Mouse (Mus musculus) sigmoid colon, adult 10 weeks (tissue): ENCODE measurements around the gene Cst11. TPM values are rescaled to one million over a fixed set of nuclear protein-coding genes. Genes with fewer than 3 reads are reported as not detected.

ENCODE experiments used
- polyA plus RNA-seq: library from polyadenylated mRNA; stranded (reverse); fragments of 350-450 nt; fragmentation: Illumina TruSeq; extraction: RNeasy Lipid Tissue Mini Kit (QIAGEN cat#74804); gene quantifications from one replicate; pipeline ENCODE4 v1.2.3, GENCODE M21; 2014; ENCODE audit warnings: low read depth, low replicate concordance

Cst11 gene
- polyA plus RNA-seq, result not detected

GRCm38 (mm10) chr2:148771397-148771796 is at the start of gene Cst11:
Cst11 (minus strand) TSS chr2:148771497.

GRCm38 (mm10) chr2:148819909-148820308 is 48.6 kb upstream of the Cst11 start, which contains the start of gene Cst13:
Cst13 (plus strand) TSS chr2:148820081.

DNA sequence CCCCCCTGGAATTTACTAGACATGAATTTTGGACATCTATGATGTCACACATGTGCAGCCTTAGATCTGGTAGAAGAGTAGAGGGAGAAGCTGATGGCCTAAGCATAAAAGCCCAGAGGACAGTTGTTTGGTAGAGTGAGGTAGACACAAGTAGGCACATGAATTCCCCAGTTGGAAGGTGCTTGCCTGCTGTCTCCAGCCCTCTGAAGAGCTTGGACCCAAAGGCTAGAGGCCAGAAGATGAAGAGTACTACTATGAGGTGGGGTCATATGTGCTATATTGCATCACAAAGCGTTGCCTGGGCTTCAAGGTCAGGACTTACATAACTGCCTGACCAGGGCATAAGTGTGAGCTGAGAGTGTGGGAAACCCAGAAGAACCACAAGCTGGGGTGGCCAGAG is 27.2 kb upstream of the Cst11 start, which contains the start of gene Cst8:
Gene Cst8, plus strand, starts transcription at position 301 of the 400 bp plus-strand sequence.

DNA sequence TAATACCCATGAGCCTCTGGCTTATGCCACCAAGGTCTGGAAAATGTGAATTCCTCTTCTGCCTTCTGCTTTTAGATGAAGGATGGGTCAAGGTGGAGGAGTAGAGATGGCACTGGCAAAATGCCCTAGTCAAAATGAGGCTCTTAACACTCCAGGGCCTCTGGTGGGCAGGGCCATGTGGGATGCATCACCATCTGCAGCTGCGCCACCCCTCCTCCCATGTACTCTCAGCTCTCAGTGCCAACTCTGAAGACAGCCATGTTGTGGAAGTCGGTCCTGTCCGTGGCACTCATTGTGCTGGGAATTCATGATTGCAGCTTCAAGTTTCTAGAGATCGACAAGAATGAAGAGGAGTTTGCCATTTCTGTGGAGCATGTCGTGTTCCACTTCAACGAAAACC is 17.8 kb upstream of the Cst11 start, which contains the start of gene Cst12:
Gene Cst12, plus strand, starts transcription at position 220 of the 400 bp plus-strand sequence.

DNA sequence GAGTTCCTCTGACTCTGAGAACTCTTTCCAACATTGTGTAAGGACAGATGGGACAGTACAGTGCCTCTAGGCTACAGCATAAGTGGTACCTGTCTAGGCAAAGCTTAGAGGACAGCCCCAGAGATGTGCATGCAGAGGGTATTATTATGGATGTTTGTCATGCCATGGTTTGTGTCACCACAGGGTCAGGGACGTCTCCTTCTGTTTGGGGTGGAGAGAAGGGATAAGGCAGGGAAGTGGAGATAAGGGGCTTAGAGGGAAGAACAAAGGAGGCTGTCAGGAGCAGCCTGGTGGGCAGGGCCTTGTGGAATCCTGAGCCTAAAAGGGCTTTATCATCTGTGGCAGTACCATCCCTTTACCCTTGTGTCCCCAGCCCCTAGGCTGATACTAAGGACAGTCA is 10.4 kb upstream of the Cst11 start, which contains the start of gene 8030411F24Rik:
Gene 8030411F24Rik, plus strand, starts transcription at position 301 of the 400 bp plus-strand sequence.

GRCm38 (mm10) chr2:148750058-148750457 is 21.2 kb downstream of the Cst11 start, which contains the start of gene Cstl1:
Cstl1 (plus strand) TSS chr2:148750358.

GRCm38 (mm10) chr2:148732327-148733000 is 38.8 kb downstream of the Cst11 start, which contains the start of gene Napb:
Napb (minus strand) TSS chr2:148732467.

Other genes with a start within 250 kb of the Cst11 start
- 3.7 TPM for gene Nxt1, start 98.9 kb downstream of the Cst11 start, polyA plus RNA-seq
- gene Gzf1, start 90.5 kb downstream of the Cst11 start, polyA plus RNA-seq, result 28.8 TPM
- 6.9 TPM for gene Napb, start 39.0 kb downstream of the Cst11 start, polyA plus RNA-seq
- not detected for gene Cstl1, start 21.1 kb downstream of the Cst11 start, polyA plus RNA-seq
- gene 8030411F24Rik, start 10.5 kb upstream of the Cst11 start, polyA plus RNA-seq, result not detected
- not detected for gene Cst12, start 17.9 kb upstream of the Cst11 start, polyA plus RNA-seq
- gene Cst8, start 27.3 kb upstream of the Cst11 start, polyA plus RNA-seq, result not detected
- not detected for gene Cst13, start 48.6 kb upstream of the Cst11 start, polyA plus RNA-seq
- not detected for gene Cst9, start 63.6 kb upstream of the Cst11 start, polyA plus RNA-seq
- gene 9230104L09Rik, start 93.5 kb upstream of the Cst11 start, polyA plus RNA-seq, result 0.82 TPM
- 19.5 TPM for gene Cst3, start 104.2 kb upstream of the Cst11 start, polyA plus RNA-seq
- not detected for gene Gm1330, start 231.8 kb upstream of the Cst11 start, polyA plus RNA-seq
- not detected for gene Gm10750, start 245.7 kb upstream of the Cst11 start, polyA plus RNA-seq